Mouse (Mus musculus): ENCODE measurements around the gene Lhfpl5. TPM values are rescaled to one million over a fixed set of nuclear protein-coding genes. Genes with fewer than 3 reads are reported as not detected.

Gene Lhfpl5
- total and polyA plus RNA-seq, 2 experiments from 2014 or later = 21.0 to 28.6 TPM

DNA sequence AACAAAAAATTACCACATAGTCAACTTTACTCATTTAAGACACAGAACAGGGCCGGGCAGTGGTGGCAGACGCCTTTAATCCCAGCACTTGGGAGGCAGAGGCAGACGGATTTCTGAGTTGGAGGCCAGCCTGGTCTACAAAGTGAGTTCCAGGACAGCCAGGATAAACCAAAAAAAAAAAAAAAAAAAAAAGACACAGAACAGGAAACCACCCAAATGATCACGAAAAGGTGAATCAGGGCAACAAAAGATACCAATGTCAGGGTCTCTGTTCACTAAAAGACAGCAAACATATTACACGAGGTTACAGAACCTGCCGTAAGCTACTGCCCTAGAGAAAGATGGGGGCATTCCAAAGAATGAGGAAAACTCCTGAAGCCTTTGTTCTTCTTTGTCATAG, 37.7 kb downstream of the Lhfpl5 start:
- DNase-seq (ENCODE audit: low spot score) (no peak), ATAC-seq (ENCODE audit: low FRiP score) (no peak)
- TF ChIP-seq CTCF (IDR thresholded peaks at IDR 0.05) = no peak
- Histone ChIP-seq H3K4me1 (ENCODE audit: insufficient read depth, low read length) (no peaks in the 10 kb centered on the region), H3K36me3 (ENCODE audit: insufficient read depth, low read length) (peaks cover 4% of the 10 kb centered on the region; the same call in 1 of the 2 replicates), H3K4me2 (ENCODE audit: low read depth, low read length, poor library complexity, severe bottlenecking) (no peak overlapping the region), H3K4me3 (ENCODE audit: low read depth, low read length) (no peak overlapping the region), H3K9ac (replicated peaks; ENCODE audit: low read length, poor library complexity, severe bottlenecking) (no peak overlapping the region), H3K27ac (ENCODE audit: low read depth, low read length) (no peak overlapping the region), H3K9me3 (ENCODE audit: low read length) (no peaks in the 10 kb centered on the region), H3K27me3 (ENCODE audit: insufficient read depth, low read length) (no peaks in the 10 kb centered on the region)
- 89% methylated on average over 6 of the region's 6 CpGs for WGBS

DNA sequence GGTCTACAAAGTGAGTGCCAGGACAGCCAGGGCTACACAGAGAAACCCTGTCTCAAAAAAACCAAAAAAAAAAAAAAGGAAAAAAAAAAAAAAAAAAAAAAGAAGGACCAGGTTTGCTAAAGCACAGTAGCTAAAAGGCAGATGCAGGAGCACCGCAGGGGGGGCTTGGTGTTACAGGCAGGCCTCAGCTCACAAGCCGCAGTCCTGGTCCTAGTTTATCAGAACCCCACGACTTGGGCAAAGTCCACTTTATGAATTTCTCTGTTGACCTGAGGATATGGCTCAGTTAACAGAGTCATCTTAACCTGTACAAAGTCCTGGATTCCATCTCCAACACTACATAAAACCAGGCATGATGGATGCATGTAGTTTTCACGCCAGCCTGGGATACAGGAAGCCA, 39.9 kb downstream of the Lhfpl5 start:
- TF ChIP-seq CTCF (IDR thresholded peaks at IDR 0.05) = no peak
- Histone ChIP-seq H3K36me3 (ENCODE audit: insufficient read depth, low read length) (peaks cover 4% of the 10 kb centered on the region; the same call in 1 of the 2 replicates), H3K27me3 (ENCODE audit: insufficient read depth, low read length) (no peaks in the 10 kb centered on the region), H3K9me3 (ENCODE audit: low read length) (no peaks in the 10 kb centered on the region), H3K9ac (replicated peaks; ENCODE audit: low read length, poor library complexity, severe bottlenecking) (no peak overlapping the region), H3K27ac (ENCODE audit: low read depth, low read length) (no peak overlapping the region), H3K4me1 (ENCODE audit: insufficient read depth, low read length) (no peaks in the 10 kb centered on the region), H3K4me3 (ENCODE audit: low read depth, low read length) (no peak overlapping the region), H3K4me2 (ENCODE audit: low read depth, low read length, poor library complexity, severe bottlenecking) (no peak overlapping the region)
- ATAC-seq (ENCODE audit: low FRiP score) (no peak), DNase-seq (ENCODE audit: low spot score) (no peak)
- WGBS = 97% methylated on average over 4 of the region's 4 CpGs

DNA sequence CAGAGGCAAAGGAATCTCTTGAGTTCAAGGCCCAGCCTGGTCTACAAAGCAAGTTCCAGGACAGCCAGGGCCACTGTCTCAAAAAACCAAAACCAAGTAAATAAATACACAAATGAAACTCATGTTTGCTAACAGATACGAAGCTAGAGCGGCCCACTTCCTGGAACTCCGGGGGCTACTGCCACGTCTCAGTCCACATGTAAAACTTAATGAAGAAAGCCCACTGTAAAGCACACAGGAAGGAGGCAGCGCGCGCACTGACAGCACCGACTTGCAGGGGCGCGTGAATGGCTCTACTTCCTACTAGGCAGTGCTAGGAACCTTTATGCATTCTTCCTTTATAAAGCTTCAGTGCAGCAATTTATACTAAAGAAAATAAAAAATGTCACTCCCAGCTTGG, 42.2 kb downstream of the Lhfpl5 start:
- no peak overlapping the region for H3K9ac ChIP-seq (replicated peaks; ENCODE audit: low read length, poor library complexity, severe bottlenecking)

DNA sequence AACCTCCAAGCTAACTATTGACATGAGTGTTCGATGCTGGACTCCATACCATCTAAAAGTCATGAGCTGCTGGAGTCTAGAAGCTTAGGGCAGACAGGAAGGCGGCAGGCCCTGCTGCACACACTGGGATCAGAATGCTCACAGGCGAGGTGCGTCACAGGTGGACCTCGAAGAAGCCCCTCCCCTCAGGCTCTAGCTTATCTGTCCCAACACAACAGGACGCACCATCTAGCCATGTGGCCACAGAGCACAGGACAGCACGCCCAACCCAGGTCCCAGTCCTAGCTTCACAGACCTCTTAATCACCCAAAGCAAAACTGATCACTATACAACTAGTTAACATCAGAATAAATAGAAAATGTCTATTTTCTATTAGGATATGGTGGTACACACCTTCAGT, 42.7 kb downstream of the Lhfpl5 start:
- Histone ChIP-seq H3K27ac (ENCODE audit: low read depth, low read length) (no peak overlapping the region), H3K9ac (replicated peaks; ENCODE audit: low read length, poor library complexity, severe bottlenecking) (no peak overlapping the region), H3K36me3 (ENCODE audit: insufficient read depth, low read length) (peaks cover 4% of the 10 kb centered on the region; the same call in 1 of the 2 replicates), H3K27me3 (ENCODE audit: insufficient read depth, low read length) (no peaks in the 10 kb centered on the region), H3K9me3 (ENCODE audit: low read length) (no peaks in the 10 kb centered on the region), H3K4me1 (ENCODE audit: insufficient read depth, low read length) (peaks cover 6% of the 10 kb centered on the region), H3K4me3 (ENCODE audit: low read depth, low read length) (no peak overlapping the region), H3K4me2 (ENCODE audit: low read depth, low read length, poor library complexity, severe bottlenecking) (no peak overlapping the region)
- whole genome bisulfite sequencing = 88% methylated on average over 7 of the region's 7 CpGs
- TF ChIP-seq CTCF (IDR thresholded peaks at IDR 0.05) = no peak
- DNase-seq (ENCODE audit: low spot score) = no peak
- no peak for ATAC-seq (ENCODE audit: low FRiP score)

More for the DNA sequence above, 42.2 kb downstream of the Lhfpl5 start:
- 86% methylated on average over 10 of the region's 10 CpGs for WGBS
- H3K4me2 ChIP-seq (ENCODE audit: low read depth, low read length, poor library complexity, severe bottlenecking) = no peak overlapping the region
- ATAC-seq (ENCODE audit: low FRiP score) (no peak), DNase-seq (ENCODE audit: low spot score) (no peak)
- H3K4me3 ChIP-seq (ENCODE audit: low read depth, low read length) = no peak overlapping the region
- peaks cover 6% of the 10 kb centered on the region for H3K4me1 ChIP-seq (ENCODE audit: insufficient read depth, low read length)
- no peak for TF ChIP-seq CTCF (IDR thresholded peaks at IDR 0.05)
- H3K36me3 ChIP-seq (ENCODE audit: insufficient read depth, low read length) = peaks cover 4% of the 10 kb centered on the region; the same call in 1 of the 2 replicates
- no peaks in the 10 kb centered on the region for H3K27me3 ChIP-seq (ENCODE audit: insufficient read depth, low read length)
- H3K27ac ChIP-seq (ENCODE audit: low read depth, low read length) = no peak overlapping the region
- H3K9me3 ChIP-seq (ENCODE audit: low read length) = no peaks in the 10 kb centered on the region

DNA sequence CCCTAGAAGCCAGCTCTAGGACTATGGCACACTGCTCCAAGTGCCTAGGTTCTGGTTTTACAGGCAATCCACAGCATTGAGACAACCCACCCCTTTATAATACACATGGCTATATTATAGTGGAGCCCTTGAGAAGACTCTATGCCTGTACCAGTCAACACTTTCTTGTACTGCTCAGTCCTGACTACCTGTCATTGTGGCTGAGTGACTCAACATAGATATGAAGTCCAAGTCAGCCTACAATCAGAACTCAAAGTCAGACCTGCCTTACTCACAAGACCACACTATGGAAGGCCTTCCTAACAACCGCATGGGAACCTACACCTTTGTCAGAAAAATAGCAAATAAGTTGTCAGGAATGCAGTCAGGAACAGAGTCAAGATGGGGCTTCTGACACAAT, 43.3 kb downstream of the Lhfpl5 start:
- peaks cover 4% of the 10 kb centered on the region; the same call in 1 of the 2 replicates for H3K36me3 ChIP-seq (ENCODE audit: insufficient read depth, low read length)
- H3K9me3 ChIP-seq (ENCODE audit: low read length) = no peaks in the 10 kb centered on the region
- no peaks in the 10 kb centered on the region for H3K27me3 ChIP-seq (ENCODE audit: insufficient read depth, low read length)
- no peak for DNase-seq (ENCODE audit: low spot score)
- H3K27ac ChIP-seq (ENCODE audit: low read depth, low read length) = no peak overlapping the region
- no peak overlapping the region for H3K4me3 ChIP-seq (ENCODE audit: low read depth, low read length)
- H3K4me2 ChIP-seq (ENCODE audit: low read depth, low read length, poor library complexity, severe bottlenecking) = no peak overlapping the region
- TF ChIP-seq CTCF (IDR thresholded peaks at IDR 0.05) = no peak
- no peak for ATAC-seq (ENCODE audit: low FRiP score)
- H3K4me1 ChIP-seq (ENCODE audit: insufficient read depth, low read length) = peaks cover 6% of the 10 kb centered on the region
- 100% methylated on average over 1 of the region's 1 CpGs for WGBS
- no peak overlapping the region for H3K9ac ChIP-seq (replicated peaks; ENCODE audit: low read length, poor library complexity, severe bottlenecking)

DNA sequence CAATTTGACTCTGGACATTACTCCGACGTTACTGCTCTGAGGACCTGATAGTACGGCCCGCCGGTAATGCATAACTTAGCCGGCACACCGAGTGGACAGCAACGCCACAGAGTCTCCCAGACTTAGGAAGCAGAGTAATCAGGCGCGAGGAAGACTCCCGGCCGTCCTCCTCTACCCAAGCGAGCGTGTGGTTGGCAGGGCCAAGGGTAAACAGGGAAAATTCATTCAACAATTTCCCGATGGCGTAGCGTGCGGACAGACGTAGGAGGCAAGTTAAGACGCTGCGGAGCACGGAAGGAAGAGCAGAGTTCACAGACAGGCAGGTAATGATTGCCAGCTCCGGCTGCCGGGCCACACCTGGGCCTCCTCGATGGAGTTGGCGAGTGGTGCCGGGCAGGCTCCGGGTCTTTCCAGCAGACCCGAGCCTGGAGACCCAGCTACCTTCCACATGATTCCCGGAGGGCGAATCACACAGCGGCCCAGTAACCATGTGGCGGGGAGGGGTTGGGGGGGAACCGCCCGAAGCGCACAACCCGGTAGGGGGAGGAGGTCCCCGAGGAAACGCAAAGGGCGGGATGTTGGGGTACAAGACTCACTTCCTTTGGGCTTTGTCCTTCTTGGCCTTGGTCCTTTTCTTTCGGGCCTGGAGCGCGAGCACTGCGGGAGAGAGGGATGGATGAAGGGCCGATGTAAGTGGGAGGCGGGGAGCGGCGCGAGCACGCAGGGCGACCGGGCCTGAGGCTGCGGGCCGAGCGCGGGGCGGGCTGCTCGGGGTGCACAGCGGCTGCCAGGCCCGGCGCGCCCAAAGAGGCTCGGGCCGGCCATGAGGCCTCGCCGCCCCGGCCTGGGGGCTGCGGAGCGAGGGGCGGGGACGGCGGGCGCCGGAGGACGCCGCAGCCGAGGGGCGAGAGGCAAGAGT, 46.2 kb downstream of the Lhfpl5 start:
- Histone ChIP-seq H3K4me3 (ENCODE audit: low read depth, low read length) (peak overlapping the region; percentile 99), H3K36me3 (ENCODE audit: insufficient read depth, low read length) (no peaks in the 10 kb centered on the region), H3K4me1 (ENCODE audit: insufficient read depth, low read length) (peaks cover 6% of the 10 kb centered on the region), H3K27me3 (ENCODE audit: insufficient read depth, low read length) (no peaks in the 10 kb centered on the region), H3K9me3 (ENCODE audit: low read length) (no peaks in the 10 kb centered on the region), H3K4me2 (ENCODE audit: low read depth, low read length, poor library complexity, severe bottlenecking) (peak overlapping the region; percentile 89), H3K27ac (ENCODE audit: low read depth, low read length) (peak overlapping the region; percentile 93), H3K9ac (replicated peaks; ENCODE audit: low read length, poor library complexity, severe bottlenecking) (peak overlapping the region; percentile 98)
- ATAC-seq (ENCODE audit: low FRiP score) (peak; percentile 77), DNase-seq (ENCODE audit: low spot score) (peak; percentile 73)
- no peak for TF ChIP-seq CTCF (IDR thresholded peaks at IDR 0.05)
- under 1% methylated on average over 62 of the region's 78 CpGs for WGBS
